Mouse (Mus musculus) gastrocnemius, adult 2 months (tissue): ENCODE results near the gene Hspbap1. TPM values are rescaled to one million over a fixed set of nuclear protein-coding genes. Genes with fewer than 3 reads are reported as not detected.

Source experiments
- DNase-seq: peaks from one replicate; pipeline ENCODE4 v3.0.0; 2022
- H3K27ac ChIP-seq: fragments of 200-600 bp; 2 replicates; pipeline ENCODE4 v1.8.1; 2022; ENCODE audit warnings: mild to moderate bottlenecking
- H3K4me3 ChIP-seq: fragments of 200-600 bp; 2 replicates; pipeline ENCODE4 v1.8.1; 2022; ENCODE audit warnings: mild to moderate bottlenecking, moderate library complexity
- CTCF ChIP-seq: fragments of 200-600 bp; IDR thresholded peaks from 2 replicates; pipeline ENCODE4 v1.8.1; 2022; ENCODE audit warnings: antibody characterized with exemption, mild to moderate bottlenecking, moderate library complexity
- intact Hi-C: fragments of 180-260 bp; cut with DNase I; formaldehyde crosslinking; loops from one replicate; pipeline ENCODE4 v1.15.1; 2025
- long read RNA-seq, 2 experiments: library from polyadenylated mRNA; stranded (forward); transcript quantifications; one replicate each; pipeline ENCODE4 v2.0.0; 2021
- total RNA-seq, 2 experiments: library from RNA; stranded (reverse); gene quantifications; 2 replicates each; pipeline ENCODE4 v1.2.3; 2021

Hspbap1 gene
- total RNA-seq, result 1 to 10 TPM; 3.1 to 3.3 TPM
- long read RNA-seq, experiment 1, transcript Hspbap1-202 (8 exons, 1,703 nt), result major isoform, 7 of 11 reads
- long read RNA-seq, experiment 1, partial matches to known transcripts, result 1 of 11 reads
- long read RNA-seq, experiment 1, other reads (novel, unspliced or antisense), result 3 of 11 reads
- long read RNA-seq, experiment 2, transcript Hspbap1-202 (8 exons, 1,703 nt), result major isoform, 6 of 9 reads
- long read RNA-seq, experiment 2, partial matches to known transcripts, result 1 of 9 reads
- long read RNA-seq, experiment 2, other reads (novel, unspliced or antisense), result 2 of 9 reads

DNA sequence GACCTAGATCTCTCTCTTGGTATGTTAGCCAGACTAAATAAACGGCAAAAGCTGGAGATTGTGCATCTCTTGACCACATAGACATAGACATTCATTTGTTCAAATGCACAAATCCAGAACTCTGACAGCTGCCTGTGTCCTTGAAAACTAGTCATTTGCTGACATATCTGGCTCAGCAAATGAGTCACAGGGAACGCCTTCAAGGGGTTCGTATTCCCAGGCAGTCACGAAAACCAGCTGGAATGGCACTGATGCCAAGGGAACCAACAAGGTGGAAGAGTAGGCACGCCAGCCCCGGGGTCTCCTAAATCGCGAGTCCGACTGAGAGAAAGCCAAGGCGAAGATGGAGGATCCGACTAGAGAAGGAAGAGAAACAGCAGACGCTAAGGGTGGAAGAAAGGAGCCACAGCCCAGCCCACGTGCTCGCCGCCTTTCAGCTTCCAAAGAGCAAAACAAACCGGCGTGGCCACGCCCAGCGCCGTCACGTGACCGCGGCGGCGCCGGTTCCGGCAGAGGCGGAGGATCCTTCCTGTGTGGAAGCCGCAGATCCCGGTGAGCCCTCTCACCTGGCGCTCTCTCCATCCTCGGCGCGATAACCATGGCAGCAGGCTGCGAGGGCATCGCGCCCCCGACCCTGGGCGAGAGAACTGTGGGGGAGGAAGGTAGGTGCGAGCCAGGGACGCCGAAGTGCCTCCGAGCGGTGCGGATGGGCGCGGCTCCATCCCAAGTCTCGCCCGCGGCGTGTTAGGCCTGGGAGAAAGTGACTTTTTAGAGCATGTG, at the start of gene Hspbap1:
Hspbap1 (plus strand) TSS at position 498 of the 780 bp plus-strand sequence.
- peak within 1 kb of the TSS; percentile 76 for H3K4me3 ChIP-seq
- TF ChIP-seq CTCF, result no peak
- peak within 1 kb of the TSS; percentile 97 for H3K27ac ChIP-seq
- peak; percentile 96 for DNase-seq
- intact Hi-C loops, result loop anchor here (2.0 to 5.0 kb wide), 3 partner anchors 21 to 47 kb away; no protein-coding TSS in a partner anchor

DNA sequence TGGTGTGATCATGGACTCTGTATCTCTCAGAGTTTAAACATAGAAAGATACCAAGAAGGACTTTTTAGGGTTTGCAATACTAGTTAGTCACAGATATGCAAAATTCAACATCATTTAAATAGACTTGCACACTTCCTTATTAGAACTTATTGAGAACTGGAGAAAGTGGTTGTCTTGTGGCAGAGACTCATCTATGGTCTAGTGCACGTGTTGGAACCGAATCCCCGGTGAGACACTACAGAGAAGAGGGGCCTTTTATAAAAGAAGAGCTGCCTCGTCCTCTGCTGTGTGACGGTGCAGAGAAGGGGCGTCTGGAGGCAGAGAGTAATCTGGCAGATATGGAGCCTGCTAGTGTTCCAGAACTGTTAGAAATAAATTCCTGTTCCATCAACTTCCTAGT, 45.6 kb upstream of the Hspbap1 start:
- Histone ChIP-seq H3K27ac (no peak overlapping the region), H3K4me3 (no peak overlapping the region)
- no peak for DNase-seq
- intact Hi-C loops, result no loop called here
- no peak for TF ChIP-seq CTCF

DNA sequence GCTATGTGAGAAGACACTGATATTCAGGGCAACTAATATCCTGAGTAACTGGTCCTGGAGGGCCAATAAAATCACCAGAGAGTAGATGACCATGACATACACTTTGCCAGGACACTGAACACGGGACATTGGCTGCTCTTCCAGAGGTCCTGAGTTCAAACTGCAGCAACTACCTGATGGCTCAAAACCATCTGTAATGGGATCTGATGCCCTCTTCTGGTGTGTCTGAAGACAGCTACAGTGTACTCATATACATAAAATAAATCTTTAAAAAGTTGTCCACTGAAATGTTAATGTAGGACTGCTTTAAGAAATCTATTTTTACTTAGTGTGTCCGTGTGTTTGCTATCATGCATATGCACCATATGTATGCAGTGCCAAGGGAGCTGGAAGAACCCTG, 43.6 kb upstream of the Hspbap1 start:
- H3K27ac ChIP-seq, result no peak overlapping the region
- intact Hi-C loops, result no loop called here
- DNase-seq, result no peak
- peak; percentile 23; the same call in 1 of the 2 replicates for TF ChIP-seq CTCF
- no peak overlapping the region for H3K4me3 ChIP-seq

DNA sequence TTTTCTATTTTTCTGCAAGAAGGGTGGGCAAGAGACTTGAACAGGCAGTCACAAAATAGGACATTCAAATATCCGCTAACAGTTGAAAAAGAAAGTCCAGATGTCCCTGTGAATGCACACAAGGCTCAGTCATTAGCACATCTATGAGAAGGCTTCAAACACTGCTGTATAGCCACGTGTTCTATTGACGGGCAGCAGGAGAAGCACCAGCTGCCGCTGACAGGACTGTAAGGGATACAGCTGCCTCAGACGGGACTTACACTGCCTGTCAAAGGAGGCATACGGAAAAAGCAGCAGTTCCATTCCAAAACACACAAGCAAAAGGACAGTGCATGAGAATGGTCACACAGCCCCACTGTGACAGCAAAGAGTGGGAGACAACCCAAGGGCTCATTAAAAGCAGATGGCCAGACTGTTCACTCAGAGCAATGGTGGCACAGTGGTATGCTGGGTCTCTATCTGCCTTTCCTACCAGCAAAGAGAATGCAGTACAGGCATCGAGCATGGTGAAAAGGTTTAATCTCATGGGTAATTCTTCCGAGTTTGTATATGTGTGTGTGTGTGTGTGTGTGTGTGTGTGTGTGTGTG, 40.9 kb upstream of the Hspbap1 start:
- DNase-seq, result no peak
- intact Hi-C loops, result no loop called here
- H3K4me3 ChIP-seq, result no peak overlapping the region
- no peak for TF ChIP-seq CTCF
- H3K27ac ChIP-seq, result no peak overlapping the region

DNA sequence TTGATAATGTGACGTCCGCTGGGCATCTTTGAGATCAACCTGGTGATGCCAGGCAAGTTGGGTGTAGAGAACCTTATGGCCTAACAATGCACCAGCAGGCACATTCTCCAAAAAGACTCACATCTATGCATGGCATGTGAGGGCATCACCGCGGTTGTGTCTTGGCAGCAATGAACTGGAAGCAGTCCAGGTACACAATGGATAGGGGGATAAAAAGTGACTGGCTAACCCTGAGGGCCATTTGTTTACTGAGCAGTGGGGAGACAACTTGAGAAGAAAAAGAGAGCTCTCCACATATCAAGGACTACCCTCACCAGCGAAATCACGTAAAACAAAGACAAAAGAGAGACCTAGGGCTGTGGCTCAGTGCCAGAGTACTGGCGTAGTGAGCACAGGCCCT, 38.1 kb upstream of the Hspbap1 start:
- intact Hi-C loops, result loop anchor here (10.0 kb wide), 1 partner anchor 203 kb away; the partner anchor contains the start of genes Dtx3l and Parp9
- no peak for TF ChIP-seq CTCF
- no peak for DNase-seq
- H3K27ac ChIP-seq, result no peak overlapping the region
- H3K4me3 ChIP-seq, result no peak overlapping the region

DNA sequence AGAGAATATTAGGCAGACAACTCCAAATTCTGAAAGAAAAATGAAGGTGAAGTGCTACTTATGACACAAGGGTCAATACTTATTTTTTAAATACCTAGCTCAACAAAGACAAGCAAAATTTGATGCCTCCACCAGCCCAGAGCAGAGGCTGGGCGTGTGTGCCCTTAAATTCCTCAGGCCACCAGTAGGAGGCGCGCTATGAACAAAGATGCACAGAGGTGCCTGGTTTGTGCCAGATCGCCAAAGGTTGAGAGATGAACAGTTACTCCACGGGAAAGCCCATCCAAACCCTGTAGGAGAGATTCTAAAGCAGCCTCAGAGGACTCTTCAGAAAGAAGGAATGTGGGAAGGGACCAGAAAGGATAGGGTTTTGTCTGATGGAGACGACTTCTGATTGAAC, 36.1 kb upstream of the Hspbap1 start:
- Histone ChIP-seq H3K27ac (no peak overlapping the region), H3K4me3 (no peak overlapping the region)
- peak; percentile 85 for DNase-seq
- peak; percentile 97 for TF ChIP-seq CTCF
- intact Hi-C loops, result loop anchor here (1.0 to 10.0 kb wide), 2 partner anchors 83 to 201 kb away; partner anchors contain the start of genes Dtx3l and Parp9

DNA sequence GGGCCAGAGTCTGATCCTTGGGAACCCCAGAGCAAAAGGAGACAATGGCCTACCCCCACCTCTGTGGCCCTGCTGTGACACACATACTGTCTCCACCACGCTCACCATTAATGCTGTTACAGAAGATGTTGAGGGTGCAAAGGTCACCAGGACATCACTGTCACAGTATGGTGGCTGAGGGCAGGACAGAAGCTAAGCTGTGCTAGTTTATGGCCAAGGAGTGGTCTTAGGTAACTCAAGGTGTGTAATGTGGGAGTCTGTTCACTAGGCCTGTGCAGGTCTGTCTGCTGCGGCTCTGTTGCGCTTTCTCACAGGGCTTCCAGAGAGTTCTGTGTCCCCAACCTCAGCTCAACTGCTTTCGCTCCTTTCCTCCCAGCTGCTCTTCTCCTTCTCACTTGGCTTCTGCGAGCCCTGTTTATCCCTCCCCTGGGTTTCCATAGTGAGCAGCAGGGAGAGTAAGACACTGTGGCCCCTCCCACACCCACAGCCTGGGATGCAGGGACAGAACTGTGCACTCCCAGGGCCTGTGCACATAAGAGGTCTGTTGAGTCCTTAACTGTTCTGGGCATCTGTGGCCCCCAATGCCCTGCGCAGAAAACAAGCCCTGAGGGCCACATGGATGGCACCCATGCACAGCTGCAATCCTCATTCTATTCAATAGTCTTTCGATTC, 31.9 kb upstream of the Hspbap1 start:
- Histone ChIP-seq H3K4me3 (no peak overlapping the region), H3K27ac (peak overlapping the region; percentile 20; the same call in 1 of the 2 replicates)
- DNase-seq, result peak; percentile 43
- no peak for TF ChIP-seq CTCF
- intact Hi-C loops, result loop anchor here (5.0 to 10.0 kb wide), 2 partner anchors 34 to 197 kb away; partner anchors contain the start of genes Dtx3l, Hspbap1 and Parp9

DNA sequence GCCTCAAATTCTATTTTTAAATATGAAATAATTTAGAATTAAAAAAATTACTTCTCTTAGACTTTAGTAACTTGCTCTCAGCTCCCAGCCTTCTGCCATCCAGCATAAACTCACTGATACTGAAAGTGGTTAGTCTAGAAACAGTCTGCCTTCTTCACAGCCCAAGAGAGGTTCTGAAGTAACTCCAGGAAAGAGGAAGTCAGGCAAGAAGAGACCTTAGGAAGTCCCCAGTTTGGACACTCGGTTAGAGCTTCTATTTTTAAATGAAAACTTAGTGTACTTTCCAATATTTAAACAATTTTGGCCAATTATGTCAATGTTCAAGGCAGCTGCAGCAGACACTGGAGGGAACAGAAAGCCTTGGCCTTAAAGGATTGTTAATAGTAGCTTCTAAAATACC, 30.6 kb upstream of the Hspbap1 start:
- intact Hi-C loops, result loop anchor here (5.0 to 10.0 kb wide), 2 partner anchors 33 to 195 kb away; partner anchors contain the start of genes Dtx3l, Hspbap1 and Parp9
- TF ChIP-seq CTCF, result no peak

DNA sequence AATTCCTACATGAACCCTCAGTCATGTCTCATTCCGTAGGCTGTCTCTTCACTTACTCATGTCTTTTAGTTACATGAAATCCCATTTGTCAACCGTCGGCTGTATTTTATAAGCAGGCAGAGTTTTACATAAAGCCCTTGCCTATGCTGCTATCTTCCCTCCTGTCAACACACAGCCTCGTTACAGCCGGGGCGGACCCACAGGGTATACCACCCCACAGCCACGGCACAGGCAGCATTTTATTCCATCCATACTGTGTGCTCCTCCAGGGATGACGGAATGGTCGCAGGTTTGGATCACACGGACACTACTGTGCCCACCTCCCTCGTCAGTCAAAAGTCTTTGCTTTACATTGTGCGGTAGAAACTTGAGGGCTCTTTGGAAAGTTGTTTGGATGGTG, 29.8 kb upstream of the Hspbap1 start:
- Histone ChIP-seq H3K4me3 (no peak overlapping the region), H3K27ac (peak overlapping the region; percentile 51)
- no peak for DNase-seq
- TF ChIP-seq CTCF, result no peak
- intact Hi-C loops, result no loop called here

More for the DNA sequence above, 30.6 kb upstream of the Hspbap1 start:
- H3K4me3 ChIP-seq, result no peak overlapping the region
- peak overlapping the region; percentile 51 for H3K27ac ChIP-seq
- no peak for DNase-seq

DNA sequence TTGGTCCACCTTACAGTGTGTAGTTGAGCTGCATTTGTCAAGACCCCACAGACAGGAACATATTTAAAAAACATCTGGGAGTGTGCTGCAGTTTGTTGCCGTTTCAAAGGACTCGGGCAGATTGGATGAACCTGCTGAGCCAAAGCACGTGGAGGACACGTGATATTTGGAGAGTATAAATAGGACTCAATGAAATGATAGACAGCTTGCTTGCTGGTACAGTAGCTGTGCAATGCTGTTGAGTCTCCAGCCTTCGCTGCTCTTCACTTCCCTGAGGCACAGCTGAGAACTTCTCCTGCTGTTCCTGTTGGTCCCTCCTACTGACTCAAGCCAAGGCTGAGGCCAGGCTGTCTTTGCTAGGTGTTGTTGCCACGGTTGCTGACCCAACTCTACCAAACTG, 29.2 kb upstream of the Hspbap1 start:
- H3K4me3 ChIP-seq, result no peak overlapping the region
- no peak for TF ChIP-seq CTCF
- H3K27ac ChIP-seq, result peak overlapping the region; percentile 51
- intact Hi-C loops, result no loop called here
- DNase-seq, result no peak

DNA sequence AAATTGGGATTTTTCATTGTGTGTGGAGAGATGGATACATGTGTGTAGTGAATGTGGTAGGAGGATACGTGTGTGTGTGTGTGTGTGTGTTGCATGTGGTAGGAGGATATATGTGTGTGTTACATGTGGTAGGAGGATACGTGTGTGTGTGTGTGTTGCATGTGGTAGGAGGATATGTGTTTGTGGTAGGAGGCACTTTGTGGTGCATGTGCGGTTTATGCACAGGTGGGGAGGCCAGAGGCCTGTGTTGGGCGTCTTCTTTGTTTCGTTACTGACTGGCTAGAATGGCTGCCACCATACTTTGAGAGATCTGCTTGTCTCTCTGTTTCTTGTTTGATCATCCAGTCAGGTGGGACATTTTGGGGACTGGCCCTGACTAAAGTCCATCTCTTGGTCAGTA, 28.6 kb upstream of the Hspbap1 start:
- no peak for DNase-seq
- Histone ChIP-seq H3K27ac (peak overlapping the region; percentile 4; the same call in 1 of the 2 replicates), H3K4me3 (no peak overlapping the region)
- no peak for TF ChIP-seq CTCF
- intact Hi-C loops, result no loop called here
